Mouse (Mus musculus) heart, embryonic 11.5 days (tissue): ENCODE measurements at regions not wholly inside any gene's neighbourhood (a gene's known extent, or its start where the extent isn't known, plus 50 kb on each side); places are given as distances from the start of the nearest gene placed in this dataset.

Experiments used
- ATAC-seq: fragments of 200-750 bp; cut with Nextera tagmentation; replicated peaks from 2 replicates; pipeline ENCODE4 v1.8.0; 2017; ENCODE audit warnings: moderate library complexity; ENCODE audit not compliant: insufficient number of reproducible peaks, low FRiP score, low TSS enrichment
- H3K27ac ChIP-seq: fragments of 300-500 bp; sonication (generic); 2 replicates; pipeline ENCODE4 v1.5.1; 2014; ENCODE audit warnings: mild to moderate bottlenecking, low read depth, low read length
- H3K27me3 ChIP-seq: fragments of 300-500 bp; sonication (generic); 2 replicates; pipeline ENCODE4 v1.6.1; 2014; ENCODE audit warnings: mild to moderate bottlenecking, low read length, mixed read lengths; ENCODE audit not compliant: control insufficient read depth, insufficient read depth
- H3K36me3 ChIP-seq: fragments of 300-500 bp; sonication (generic); 2 replicates; pipeline ENCODE4 v1.6.1; 2014; ENCODE audit warnings: mild to moderate bottlenecking, low read length, moderate library complexity, mixed read lengths; ENCODE audit not compliant: control insufficient read depth, insufficient read depth
- H3K4me1 ChIP-seq: fragments of 300-500 bp; sonication (generic); 2 replicates; pipeline ENCODE4 v1.6.1; 2014; ENCODE audit warnings: low read length; ENCODE audit not compliant: control insufficient read depth, insufficient read depth
- H3K4me2 ChIP-seq: fragments of 300-500 bp; sonication (generic); 2 replicates; pipeline ENCODE4 v1.6.1; 2014; ENCODE audit warnings: mild to moderate bottlenecking, moderate library complexity
- H3K4me3 ChIP-seq: fragments of 300-500 bp; sonication (generic); 2 replicates; pipeline ENCODE4 v1.5.1; 2014; ENCODE audit warnings: low read depth, low read length
- H3K9ac ChIP-seq: fragments of 300-500 bp; sonication (generic); 2 replicates; pipeline ENCODE4 v1.6.1; 2014; ENCODE audit warnings: mild to moderate bottlenecking, low read depth, low read length, moderate library complexity
- H3K9me3 ChIP-seq: fragments of 300-500 bp; sonication (generic); replicated peaks from 2 replicates; pipeline ENCODE4 v1.6.1; 2016; ENCODE audit warnings: low read length; ENCODE audit not compliant: control insufficient read depth
- WGBS: fragments of 180-500 bp; shearing (Covaris S2); extraction: QIAGEN DNeasy Blood & Tissue Kit; methylation state at CpG from one replicate; pipeline ENCODE4 v1.1.7; 2014; ENCODE audit not compliant: insufficient replicate concordance; 5-methylcytosine and 5-hydroxymethylcytosine counted together

- Histone ChIP-seq H3K4me2 (no peak overlapping the region), H3K4me3 (no peak overlapping the region)
- WGBS = 49% methylated on average over 3 of the region's 3 CpGs
These were observed 73.8 kb upstream of the Cd28 start for GRCm38 (mm10) chr1:60642761-60643160.

GRCm38 (mm10) chr1:60642175-60642574 is 74.4 kb upstream of the Cd28 start:
- Histone ChIP-seq H3K4me1 (no peaks in the 10 kb centered on the region; the same call in 1 of the 2 replicates), H3K9me3 (no peaks in the 10 kb centered on the region), H3K27me3 (no peaks in the 10 kb centered on the region), H3K27ac (no peak overlapping the region), H3K4me2 (no peak overlapping the region), H3K4me3 (no peak overlapping the region), H3K36me3 (no peaks in the 10 kb centered on the region), H3K9ac (no peak overlapping the region)
- no peak for ATAC-seq
- WGBS = 14% methylated on average over 2 of the region's 2 CpGs

More at GRCm38 (mm10) chr1:60642761-60643160, 73.8 kb upstream of the Cd28 start:
- Histone ChIP-seq H3K36me3 (no peaks in the 10 kb centered on the region), H3K27me3 (no peaks in the 10 kb centered on the region), H3K4me1 (no peaks in the 10 kb centered on the region; the same call in 1 of the 2 replicates), H3K9me3 (no peaks in the 10 kb centered on the region), H3K9ac (no peak overlapping the region), H3K27ac (no peak overlapping the region)
- ATAC-seq = no peak

GRCm38 (mm10) chr1:60641324-60641764 is 74.4 kb upstream of the Raph1 start:
- Histone ChIP-seq H3K4me1 (no peaks in the 10 kb centered on the region; the same call in 1 of the 2 replicates), H3K36me3 (no peaks in the 10 kb centered on the region), H3K9me3 (no peaks in the 10 kb centered on the region), H3K9ac (no peak overlapping the region), H3K4me3 (no peak overlapping the region), H3K4me2 (no peak overlapping the region), H3K27ac (no peak overlapping the region), H3K27me3 (no peaks in the 10 kb centered on the region)
- no peak for ATAC-seq
- 77% methylated on average over 7 of the region's 7 CpGs for WGBS

- no peaks in the 10 kb centered on the region for H3K36me3 ChIP-seq
- no peak for ATAC-seq
- no peak overlapping the region for H3K27ac ChIP-seq
- H3K4me2 ChIP-seq = no peak overlapping the region
- WGBS = 81% methylated on average over 2 of the region's 2 CpGs
- no peak overlapping the region for H3K9ac ChIP-seq
- H3K27me3 ChIP-seq = no peaks in the 10 kb centered on the region
- no peak overlapping the region for H3K4me3 ChIP-seq
- no peaks in the 10 kb centered on the region for H3K9me3 ChIP-seq
- H3K4me1 ChIP-seq = no peaks in the 10 kb centered on the region
These were observed 72.6 kb upstream of the Raph1 start for GRCm38 (mm10) chr1:60639536-60639935.

- Histone ChIP-seq H3K27ac (no peak overlapping the region), H3K9me3 (no peaks in the 10 kb centered on the region), H3K27me3 (no peaks in the 10 kb centered on the region), H3K4me2 (no peak overlapping the region), H3K36me3 (no peaks in the 10 kb centered on the region), H3K9ac (no peak overlapping the region), H3K4me3 (no peak overlapping the region), H3K4me1 (no peaks in the 10 kb centered on the region)
- ATAC-seq = no peak
- WGBS = 58% methylated on average over 2 of the region's 2 CpGs
These were observed 72.2 kb upstream of the Raph1 start for GRCm38 (mm10) chr1:60639059-60639458.

GRCm38 (mm10) chr1:60636802-60637452 is 70.0 kb upstream of the Raph1 start:
- ATAC-seq = no peak
- Histone ChIP-seq H3K27ac (no peak overlapping the region), H3K36me3 (no peaks in the 10 kb centered on the region), H3K27me3 (no peaks in the 10 kb centered on the region), H3K4me3 (no peak overlapping the region), H3K9ac (no peak overlapping the region), H3K4me2 (no peak overlapping the region), H3K4me1 (no peaks in the 10 kb centered on the region), H3K9me3 (no peaks in the 10 kb centered on the region)
- WGBS = 73% methylated on average over 3 of the region's 3 CpGs

- WGBS = 32% methylated on average over 9 of the region's 9 CpGs
- Histone ChIP-seq H3K4me2 (no peak overlapping the region), H3K36me3 (no peaks in the 10 kb centered on the region), H3K9me3 (no peaks in the 10 kb centered on the region), H3K4me3 (no peak overlapping the region), H3K27me3 (no peaks in the 10 kb centered on the region), H3K27ac (no peak overlapping the region), H3K4me1 (peaks cover 6% of the 10 kb centered on the region; the same call in 1 of the 2 replicates), H3K9ac (no peak overlapping the region)
- no peak for ATAC-seq
These were observed 61.0 kb upstream of the Raph1 start for GRCm38 (mm10) chr1:60627786-60628453.

GRCm38 (mm10) chr1:60627367-60627766 is 60.5 kb upstream of the Raph1 start:
- Histone ChIP-seq H3K9ac (no peak overlapping the region), H3K27ac (no peak overlapping the region), H3K4me1 (peaks cover 6% of the 10 kb centered on the region; the same call in 1 of the 2 replicates), H3K4me3 (no peak overlapping the region), H3K27me3 (no peaks in the 10 kb centered on the region), H3K36me3 (no peaks in the 10 kb centered on the region), H3K4me2 (no peak overlapping the region), H3K9me3 (no peaks in the 10 kb centered on the region)
- WGBS = 45% methylated on average over 4 of the region's 4 CpGs
- ATAC-seq = no peak
